Mouse (Mus musculus) heart, adult 2 months (tissue): Measurements from ENCODE around the gene Lrrtm1.

ENCODE experiments used
- CTCF ChIP-seq: fragments of 200-600 bp; IDR thresholded peaks from 2 replicates; pipeline ENCODE4 v1.8.1; 2022; ENCODE audit warnings: antibody characterized with exemption, mild to moderate bottlenecking, moderate library complexity
- EP300 ChIP-seq: fragments of 200-500 bp; IDR thresholded peaks from 2 replicates; pipeline ENCODE4 v1.6.1; 2011; ENCODE audit warnings: low read depth, low read length, control low read depth; ENCODE audit not compliant: insufficient read depth

GRCm38 (mm10) chr6:77220776-77221175 lies 21.7 kb upstream of the Lrrtm1 start:
- TF ChIP-seq CTCF (no peak), EP300 (no peak)
